Mouse (Mus musculus) limb, embryonic 14.5 days (tissue): ENCODE data around the gene Ppy. TPM values are rescaled to one million over a fixed set of nuclear protein-coding genes. Genes with fewer than 3 reads are reported as not detected.

Source experiments
- ATAC-seq: fragments of 200-750 bp; cut with Nextera tagmentation; 2 replicates; pipeline ENCODE4 v1.8.0; 2017; ENCODE audit warnings: low read depth, moderate number of reproducible peaks, moderate TSS enrichment; ENCODE audit not compliant: low FRiP score
- DNase-seq: peaks from one replicate; pipeline ENCODE4 v3.0.0-alpha.2; 2015; ENCODE audit warnings: low spot score
- H3K27ac ChIP-seq: fragments of 300-500 bp; sonication (generic); replicated peaks from 2 replicates; pipeline ENCODE4 v1.5.1; 2014; ENCODE audit warnings: low read depth, mild to moderate bottlenecking, low read length, moderate library complexity, mixed read lengths
- H3K27me3 ChIP-seq: fragments of 300-500 bp; sonication (generic); 2 replicates; pipeline ENCODE4 v1.6.1; 2014; ENCODE audit warnings: low read length, mixed read lengths; ENCODE audit not compliant: control insufficient read depth, insufficient read depth
- H3K36me3 ChIP-seq: fragments of 300-500 bp; sonication (generic); 2 replicates; pipeline ENCODE4 v1.6.1; 2014; ENCODE audit warnings: mild to moderate bottlenecking, low read length, moderate library complexity, mixed read lengths; ENCODE audit not compliant: control insufficient read depth, insufficient read depth
- H3K4me1 ChIP-seq: fragments of 300-500 bp; sonication (generic); 2 replicates; pipeline ENCODE4 v1.6.1; 2014; ENCODE audit warnings: antibody characterized with exemption, low read length, mixed read lengths; ENCODE audit not compliant: control insufficient read depth, insufficient read depth
- H3K4me2 ChIP-seq: fragments of 300-500 bp; sonication (generic); replicated peaks from 2 replicates; pipeline ENCODE4 v1.6.1; 2014; ENCODE audit warnings: low read depth, mild to moderate bottlenecking, low read length, moderate library complexity; ENCODE audit not compliant: severe bottlenecking
- H3K4me3 ChIP-seq: fragments of 300-500 bp; sonication (generic); replicated peaks from 2 replicates; pipeline ENCODE4 v1.5.1; 2014; ENCODE audit warnings: low read length
- H3K9ac ChIP-seq: fragments of 300-500 bp; sonication (generic); 2 replicates; pipeline ENCODE4 v1.6.1; 2014; ENCODE audit warnings: mild to moderate bottlenecking, low read depth, low read length, moderate library complexity; ENCODE audit not compliant: severe bottlenecking
- H3K9me3 ChIP-seq: fragments of 300-500 bp; sonication (generic); 2 replicates; pipeline ENCODE4 v1.6.1; 2016; ENCODE audit warnings: low read length; ENCODE audit not compliant: control insufficient read depth
- POLR2A ChIP-seq: fragments of 200-500 bp; IDR thresholded peaks from 2 replicates; pipeline ENCODE4 v1.8.0; 2012; ENCODE audit warnings: inconsistent platforms, mild to moderate bottlenecking, moderate library complexity, borderline replicate concordance; ENCODE audit not compliant: insufficient read depth, insufficient read length; ENCODE audit errors: extremely low read depth
- WGBS: fragments of 180-500 bp; shearing (Covaris S2); extraction: QIAGEN DNeasy Blood & Tissue Kit; methylation state at CpG from one replicate; pipeline ENCODE4 v1.1.7; 2014; 5-methylcytosine and 5-hydroxymethylcytosine counted together
- polyA plus RNA-seq, 2 experiments: library from polyadenylated mRNA; depleted of rRNA in 1 of 2; stranded (reverse) in 1 of 2; unstranded in 1 of 2; fragments of >200 nt; fragmentation: Nextera tagmentation in 1 of 2; extraction: Ambion mirVana in 1 of 2; gene quantifications; 2 replicates each; pipeline versions ENCODE4 v1.2.1 to v1.2.3; 2012 to 2014

Gene Ppy
- polyA plus RNA-seq, 2 experiments, result not detected

- WGBS, result 20% methylated on average over 17 of the region's 17 CpGs
- no peak for TF ChIP-seq POLR2A
- H3K4me3 ChIP-seq, result no peak overlapping the region
Observed at GRCm38 (mm10) chr11:102102485-102103258, 1.6 kb upstream of the Ppy start.

GRCm38 (mm10) chr11:102096887-102097391 is 4.2 kb downstream of the Ppy start:
- Histone ChIP-seq H3K9me3 (no peaks in the 10 kb centered on the region), H3K27ac (no peak overlapping the region), H3K27me3 (no peaks in the 10 kb centered on the region), H3K4me3 (peak overlapping the region; percentile 33), H3K4me2 (peak overlapping the region; percentile 52), H3K4me1 (0 out of 2 replicates have a peak, but pooled peaks cover 2% of the 10 kb centered on the region), H3K9ac (peak overlapping the region; percentile 47; the same call in 1 of the 2 replicates), H3K36me3 (no peaks in the 10 kb centered on the region)
- WGBS, result 8% methylated on average over 12 of the region's 18 CpGs
- DNase-seq (peak; percentile 83), ATAC-seq (peak; percentile 86)
- TF ChIP-seq POLR2A, result no peak

More at GRCm38 (mm10) chr11:102102485-102103258, 1.6 kb upstream of the Ppy start:
- H3K4me2 ChIP-seq, result no peak overlapping the region
- DNase-seq (peak; percentile 74), ATAC-seq (no peak; the same call in 1 of the 2 replicates)
- no peak overlapping the region for H3K27ac ChIP-seq
- H3K4me1 ChIP-seq, result peaks cover 2% of the 10 kb centered on the region; the same call in 1 of the 2 replicates
- H3K27me3 ChIP-seq, result peaks cover 37% of the 10 kb centered on the region
- no peaks in the 10 kb centered on the region for H3K9me3 ChIP-seq
- no peaks in the 10 kb centered on the region for H3K36me3 ChIP-seq
- no peak overlapping the region for H3K9ac ChIP-seq

GRCm38 (mm10) chr11:102096446-102096845 is 4.7 kb downstream of the Ppy start:
- ATAC-seq (no peak), DNase-seq (no peak)
- H3K27ac ChIP-seq, result no peak overlapping the region
- 68% methylated on average over 5 of the region's 5 CpGs for WGBS
- no peak overlapping the region for H3K9ac ChIP-seq
- H3K27me3 ChIP-seq, result no peaks in the 10 kb centered on the region
- no peaks in the 10 kb centered on the region for H3K9me3 ChIP-seq
- H3K4me1 ChIP-seq, result 0 out of 2 replicates have a peak, but pooled peaks cover 2% of the 10 kb centered on the region
- no peaks in the 10 kb centered on the region for H3K36me3 ChIP-seq
- TF ChIP-seq POLR2A, result no peak
- peak overlapping the region; percentile 33; the same call in 1 of the 2 replicates for H3K4me3 ChIP-seq
- peak overlapping the region; percentile 52 for H3K4me2 ChIP-seq

- H3K4me3 ChIP-seq, result no peak overlapping the region
- H3K9ac ChIP-seq, result no peak overlapping the region
- ATAC-seq (no peak), DNase-seq (no peak)
- 0 out of 2 replicates have a peak, but pooled peaks cover 2% of the 10 kb centered on the region for H3K4me1 ChIP-seq
- H3K4me2 ChIP-seq, result no peak overlapping the region
- H3K27me3 ChIP-seq, result no peaks in the 10 kb centered on the region
- no peak overlapping the region for H3K27ac ChIP-seq
- no peak for TF ChIP-seq POLR2A
- WGBS, result 83% methylated on average over 3 of the region's 3 CpGs
- H3K36me3 ChIP-seq, result no peaks in the 10 kb centered on the region
- no peaks in the 10 kb centered on the region for H3K9me3 ChIP-seq
Observed at GRCm38 (mm10) chr11:102095676-102096075, 5.4 kb downstream of the Ppy start.

GRCm38 (mm10) chr11:102089088-102089808 is 11.9 kb downstream of the Ppy start:
- under 1% methylated on average over 20 of the region's 20 CpGs for WGBS
- no peaks in the 10 kb centered on the region for H3K27me3 ChIP-seq

More at GRCm38 (mm10) chr11:102089088-102089808, 11.9 kb downstream of the Ppy start:
- Histone ChIP-seq H3K4me3 (peak overlapping the region; percentile 69), H3K27ac (peak overlapping the region; percentile 84), H3K9me3 (no peaks in the 10 kb centered on the region), H3K4me2 (peak overlapping the region; percentile 91), H3K36me3 (no peaks in the 10 kb centered on the region), H3K4me1 (peaks cover 13% of the 10 kb centered on the region; the same call in 1 of the 2 replicates), H3K9ac (peak overlapping the region; percentile 62)
- ATAC-seq, result peak; percentile 76
- peak; percentile 95 for DNase-seq
- no peak for TF ChIP-seq POLR2A
